Mouse (Mus musculus): Measurements from ENCODE around the gene Syt5. TPM values are rescaled to one million over a fixed set of nuclear protein-coding genes. Genes with fewer than 3 reads are reported as not detected.
"Not testable (repeated sequence)": the region's sequence is repeated elsewhere in the genome, so short reads cannot be mapped to it uniquely, and the experiment has no call there.

Gene Syt5
- 100 to 1,000 TPM; 261 to 281 TPM for total RNA-seq (2021)

- DNase-seq (ENCODE audit: low spot score in 2 of 2), result peak; percentile 74 to 79
- intact Hi-C loops (cut with DNase I), result loop anchor here (5.0 kb wide), 1 partner anchor 265 kb away; the partner anchor contains the start of gene Ube2s
Measured at GRCm38 (mm10) chr7:4547221-4547641, at the start of gene Syt5. TSS of gene Syt5 (minus strand) at chr7:4547541.

GRCm38 (mm10) chr7:4597046-4597445 is 49.7 kb upstream of the Syt5 start:
- intact Hi-C loops (cut with DNase I); DNase-seq (ENCODE audit: low spot score in 2 of 2): not testable (repeated sequence)

GRCm38 (mm10) chr7:4581481-4581880 is 34.1 kb upstream of the Syt5 start:
- DNase-seq (ENCODE audit: low spot score in 2 of 2); intact Hi-C loops (cut with DNase I): not testable (repeated sequence)

- intact Hi-C loops (cut with DNase I), result not testable (repeated sequence)
Measured at GRCm38 (mm10) chr7:4572361-4572760, 25.0 kb upstream of the Syt5 start.

GRCm38 (mm10) chr7:4562660-4563059 is 15.3 kb upstream of the Syt5 start:
- intact Hi-C loops (cut with DNase I), result no loop called here
- DNase-seq (ENCODE audit: low spot score in 2 of 2), result no peak

More at GRCm38 (mm10) chr7:4572361-4572760, 25.0 kb upstream of the Syt5 start:
- not testable (repeated sequence) for DNase-seq (ENCODE audit: low spot score in 2 of 2)

- DNase-seq (ENCODE audit: low spot score in 2 of 2), result no peak
- intact Hi-C loops (cut with DNase I), result loop anchor here (2.0 to 5.0 kb wide), 2 partner anchors 65 to 250 kb away; no protein-coding TSS in a partner anchor
Measured at GRCm38 (mm10) chr7:4557167-4557560, 9.8 kb upstream of the Syt5 start.

GRCm38 (mm10) chr7:4556256-4557166 is 9.2 kb upstream of the Syt5 start:
- DNase-seq (ENCODE audit: low spot score in 2 of 2), result peak; percentile 83 to 91
- intact Hi-C loops (cut with DNase I), result loop anchor here (2.0 to 5.0 kb wide), 2 partner anchors 66 to 250 kb away; no protein-coding TSS in a partner anchor

GRCm38 (mm10) chr7:4546591-4547131 is 680 bp downstream of the Syt5 start:
- intact Hi-C loops (cut with DNase I), result loop anchor here (5.0 kb wide), 1 partner anchor 266 kb away; the partner anchor contains the start of gene Ube2s
- DNase-seq (ENCODE audit: low spot score in 2 of 2), result peak; percentile 97 to 98

- intact Hi-C loops (cut with DNase I), result loop anchor here (5.0 kb wide), 1 partner anchor 266 kb away; the partner anchor contains the start of gene Ube2s
- DNase-seq (ENCODE audit: low spot score in 2 of 2), result peak; percentile 18 to 33
Measured at GRCm38 (mm10) chr7:4546050-4546449, 1.3 kb downstream of the Syt5 start.

- intact Hi-C loops (cut with DNase I), result no loop called here
- DNase-seq (ENCODE audit: low spot score in 2 of 2), result no peak
Measured at GRCm38 (mm10) chr7:4542013-4542412, 5.3 kb downstream of the Syt5 start.

- DNase-seq (ENCODE audit: low spot score in 2 of 2), result no peak
- intact Hi-C loops (cut with DNase I), result no loop called here
Measured at GRCm38 (mm10) chr7:4541344-4541743, 6.0 kb downstream of the Syt5 start.

GRCm38 (mm10) chr7:4539019-4539418 is 8.3 kb downstream of the Syt5 start:
- DNase-seq (ENCODE audit: low spot score in 2 of 2), result no peak
- intact Hi-C loops (cut with DNase I), result no loop called here

GRCm38 (mm10) chr7:4537181-4537580 is 10.2 kb downstream of the Syt5 start:
- intact Hi-C loops (cut with DNase I), result no loop called here
- no peak for DNase-seq (ENCODE audit: low spot score in 2 of 2)

GRCm38 (mm10) chr7:4536369-4536768 is 11.0 kb downstream of the Syt5 start:
- intact Hi-C loops (cut with DNase I), result no loop called here
- DNase-seq (ENCODE audit: low spot score in 2 of 2), result no peak

GRCm38 (mm10) chr7:4532005-4532729 is 15.2 kb downstream of the Syt5 start, which contains the start of gene Dnaaf3:
TSS of gene Dnaaf3 (minus strand) at chr7:4532453.
- DNase-seq (ENCODE audit: low spot score in 2 of 2), result no peak

GRCm38 (mm10) chr7:4530166-4530565 is 17.2 kb downstream of the Syt5 start:
- DNase-seq (ENCODE audit: low spot score in 2 of 2); intact Hi-C loops (cut with DNase I): not testable (repeated sequence)

More at GRCm38 (mm10) chr7:4532005-4532729, 15.2 kb downstream of the Syt5 start, which contains the start of gene Dnaaf3:
- intact Hi-C loops (cut with DNase I), result no loop called here

GRCm38 (mm10) chr7:4527302-4527689 is 20.0 kb downstream of the Syt5 start:
- intact Hi-C loops (cut with DNase I), result loop anchor here (2.0 kb wide), 1 partner anchor 16 kb away; no protein-coding TSS in a partner anchor
- DNase-seq (ENCODE audit: low spot score in 2 of 2), result no peak

- DNase-seq (ENCODE audit: low spot score in 2 of 2), result peak; percentile 69 to 78
- intact Hi-C loops (cut with DNase I), result loop anchor here (2.0 kb wide), 1 partner anchor 16 kb away; no protein-coding TSS in a partner anchor
Measured at GRCm38 (mm10) chr7:4526341-4527301, 20.7 kb downstream of the Syt5 start.
